Mouse (Mus musculus): ENCODE results near the gene Cct8. TPM values are rescaled to one million over a fixed set of nuclear protein-coding genes. Genes with fewer than 3 reads are reported as not detected.

The Cct8 gene
- 335 and 346 TPM in 2 replicates for polyA plus RNA-seq (2016; fragmentation: Nextera tagmentation; extraction: Ambion mirVana)

- WGBS = under 1% methylated on average over 48 of the region's 48 CpGs
- peak within 1 kb of the TSS; percentile 93 for H3K9ac ChIP-seq
- H3K27me3 ChIP-seq (replicated peaks) = no peaks in the 10 kb centered on the region
- no peaks in the 10 kb centered on the region for H3K9me3 ChIP-seq (replicated peaks)
- peaks cover 21% of the 10 kb centered on the region for H3K4me1 ChIP-seq (replicated peaks)
- peak within 1 kb of the TSS; percentile 72 for H3K4me2 ChIP-seq
- ATAC-seq (ENCODE audit: insufficient number of reproducible peaks, low FRiP score) = peak; percentile 96
- peaks cover 33% of the 10 kb centered on the region for H3K36me3 ChIP-seq
- peak within 1 kb of the TSS; percentile 78 for H3K27ac ChIP-seq (ENCODE audit: poor library complexity, severe bottlenecking)
- H3K4me3 ChIP-seq = peak within 1 kb of the TSS; percentile 75
These were observed at the start of gene Cct8 for GRCm38 (mm10) chr16:87495716-87496447. Gene Cct8 (minus strand): TSS chr16:87495873.

- Histone ChIP-seq H3K36me3 (no peaks in the 10 kb centered on the region), H3K27ac (ENCODE audit: poor library complexity, severe bottlenecking) (no peak overlapping the region), H3K4me3 (no peak overlapping the region), H3K4me2 (no peak overlapping the region), H3K9ac (no peak overlapping the region), H3K9me3 (replicated peaks) (no peaks in the 10 kb centered on the region), H3K4me1 (replicated peaks) (peaks cover 5% of the 10 kb centered on the region; the same call in 1 of the 2 replicates), H3K27me3 (replicated peaks) (peaks cover 6% of the 10 kb centered on the region; the same call in 1 of the 2 replicates)
- no peak for ATAC-seq (ENCODE audit: insufficient number of reproducible peaks, low FRiP score)
- 70% methylated on average over 10 of the region's 10 CpGs for WGBS
These were observed 33.1 kb upstream of the Cct8 start for GRCm38 (mm10) chr16:87528755-87529154.

- peaks cover 11% of the 10 kb centered on the region; the same call in 1 of the 2 replicates for H3K4me1 ChIP-seq (replicated peaks)
- H3K4me2 ChIP-seq = no peak overlapping the region
- WGBS = 56% methylated on average over 8 of the region's 8 CpGs
- H3K27ac ChIP-seq (ENCODE audit: poor library complexity, severe bottlenecking) = no peak overlapping the region
- H3K27me3 ChIP-seq (replicated peaks) = peaks cover 6% of the 10 kb centered on the region; the same call in 1 of the 2 replicates
- no peaks in the 10 kb centered on the region for H3K9me3 ChIP-seq (replicated peaks)
- ATAC-seq (ENCODE audit: insufficient number of reproducible peaks, low FRiP score) = no peak
- no peak overlapping the region for H3K9ac ChIP-seq
- H3K4me3 ChIP-seq = no peak overlapping the region
- H3K36me3 ChIP-seq = no peaks in the 10 kb centered on the region
These were observed 32.0 kb upstream of the Cct8 start for GRCm38 (mm10) chr16:87527553-87528249.

GRCm38 (mm10) chr16:87524228-87524627 lies 28.6 kb upstream of the Cct8 start:
- Histone ChIP-seq H3K4me1 (replicated peaks) (peaks cover 11% of the 10 kb centered on the region; the same call in 1 of the 2 replicates), H3K4me2 (no peak overlapping the region), H3K27me3 (replicated peaks) (peaks cover 6% of the 10 kb centered on the region; the same call in 1 of the 2 replicates), H3K9me3 (replicated peaks) (no peaks in the 10 kb centered on the region), H3K9ac (no peak overlapping the region), H3K36me3 (no peaks in the 10 kb centered on the region), H3K27ac (ENCODE audit: poor library complexity, severe bottlenecking) (no peak overlapping the region), H3K4me3 (no peak overlapping the region)
- ATAC-seq (ENCODE audit: insufficient number of reproducible peaks, low FRiP score) = no peak
- WGBS = 72% methylated on average over 5 of the region's 5 CpGs

- Histone ChIP-seq H3K4me3 (no peak overlapping the region), H3K4me2 (no peak overlapping the region), H3K9ac (no peak overlapping the region), H3K27me3 (replicated peaks) (no peaks in the 10 kb centered on the region), H3K4me1 (replicated peaks) (0 out of 2 replicates have a peak, but pooled peaks cover 3% of the 10 kb centered on the region), H3K9me3 (replicated peaks) (no peaks in the 10 kb centered on the region), H3K36me3 (no peaks in the 10 kb centered on the region), H3K27ac (ENCODE audit: poor library complexity, severe bottlenecking) (no peak overlapping the region)
- ATAC-seq (ENCODE audit: insufficient number of reproducible peaks, low FRiP score) = no peak
- WGBS = 89% methylated on average over 14 of the region's 14 CpGs
These were observed 16.7 kb upstream of the Cct8 start for GRCm38 (mm10) chr16:87512331-87512730.

GRCm38 (mm10) chr16:87511706-87512105 lies 16.0 kb upstream of the Cct8 start:
- H3K4me2 ChIP-seq = no peak overlapping the region
- H3K4me1 ChIP-seq (replicated peaks) = no peaks in the 10 kb centered on the region
- no peaks in the 10 kb centered on the region for H3K36me3 ChIP-seq
- ATAC-seq (ENCODE audit: insufficient number of reproducible peaks, low FRiP score) = no peak
- H3K9me3 ChIP-seq (replicated peaks) = no peaks in the 10 kb centered on the region
- no peak overlapping the region for H3K9ac ChIP-seq
- H3K27ac ChIP-seq (ENCODE audit: poor library complexity, severe bottlenecking) = no peak overlapping the region
- WGBS = 74% methylated on average over 5 of the region's 5 CpGs
- no peak overlapping the region for H3K4me3 ChIP-seq
- no peaks in the 10 kb centered on the region for H3K27me3 ChIP-seq (replicated peaks)

GRCm38 (mm10) chr16:87501304-87502078 lies 5.8 kb upstream of the Cct8 start:
- Histone ChIP-seq H3K27me3 (replicated peaks) (no peaks in the 10 kb centered on the region), H3K27ac (ENCODE audit: poor library complexity, severe bottlenecking) (peak overlapping the region; percentile 73), H3K4me2 (peak overlapping the region; percentile 36), H3K4me3 (no peak overlapping the region), H3K4me1 (replicated peaks) (peaks cover 25% of the 10 kb centered on the region), H3K9ac (no peak overlapping the region), H3K9me3 (replicated peaks) (no peaks in the 10 kb centered on the region), H3K36me3 (no peaks in the 10 kb centered on the region)
- ATAC-seq (ENCODE audit: insufficient number of reproducible peaks, low FRiP score) = peak; percentile 82
- 14% methylated on average over 13 of the region's 13 CpGs for WGBS

GRCm38 (mm10) chr16:87499556-87499955 lies 3.9 kb upstream of the Cct8 start:
- 55% methylated on average over 6 of the region's 6 CpGs for WGBS
- Histone ChIP-seq H3K27ac (ENCODE audit: poor library complexity, severe bottlenecking) (no peak overlapping the region), H3K9ac (0 out of 2 replicates have a peak overlapping the region, but pooled peaks have one; percentile 3)

GRCm38 (mm10) chr16:87497171-87497570 lies 1.5 kb upstream of the Cct8 start:
- no peak overlapping the region for H3K27ac ChIP-seq (ENCODE audit: poor library complexity, severe bottlenecking)
- H3K4me2 ChIP-seq = no peak overlapping the region
- peaks cover 20% of the 10 kb centered on the region for H3K36me3 ChIP-seq
- ATAC-seq (ENCODE audit: insufficient number of reproducible peaks, low FRiP score) = no peak
- no peaks in the 10 kb centered on the region for H3K27me3 ChIP-seq (replicated peaks)
- 87% methylated on average over 6 of the region's 6 CpGs for WGBS
- no peak overlapping the region for H3K9ac ChIP-seq
- H3K4me1 ChIP-seq (replicated peaks) = peaks cover 32% of the 10 kb centered on the region
- H3K4me3 ChIP-seq = no peak overlapping the region
- H3K9me3 ChIP-seq (replicated peaks) = no peaks in the 10 kb centered on the region

More at GRCm38 (mm10) chr16:87499556-87499955, 3.9 kb upstream of the Cct8 start:
- no peak for ATAC-seq (ENCODE audit: insufficient number of reproducible peaks, low FRiP score)
- Histone ChIP-seq H3K9me3 (replicated peaks) (no peaks in the 10 kb centered on the region), H3K4me3 (no peak overlapping the region), H3K36me3 (no peaks in the 10 kb centered on the region), H3K27me3 (replicated peaks) (no peaks in the 10 kb centered on the region), H3K4me2 (no peak overlapping the region), H3K4me1 (replicated peaks) (peaks cover 28% of the 10 kb centered on the region)

- H3K4me2 ChIP-seq = peak overlapping the region; percentile 54
- H3K9ac ChIP-seq = no peak overlapping the region
- WGBS = 87% methylated on average over 2 of the region's 2 CpGs
- H3K4me1 ChIP-seq (replicated peaks) = peaks cover 30% of the 10 kb centered on the region
- no peak overlapping the region for H3K27ac ChIP-seq (ENCODE audit: poor library complexity, severe bottlenecking)
- no peaks in the 10 kb centered on the region for H3K27me3 ChIP-seq (replicated peaks)
- no peak for ATAC-seq (ENCODE audit: insufficient number of reproducible peaks, low FRiP score)
- 0 out of 2 replicates have a peak overlapping the region, but pooled peaks have one; percentile 12 for H3K4me3 ChIP-seq
- H3K9me3 ChIP-seq (replicated peaks) = no peaks in the 10 kb centered on the region
- peaks cover 24% of the 10 kb centered on the region for H3K36me3 ChIP-seq
These were observed 1.1 kb upstream of the Cct8 start for GRCm38 (mm10) chr16:87496728-87497127.

All from heart, embryonic 12.5 days (tissue).